Mouse (Mus musculus): ENCODE measurements at regions not wholly inside any gene's neighbourhood (a gene's known extent, or its start where the extent isn't known, plus 50 kb on each side); places are given as distances from the start of the nearest gene placed in this dataset.

GRCm38 (mm10) chrX:39433918-39434317 lies 87.9 kb downstream of the Cypt15 start:
- peak; percentile 98 for ATAC-seq (ENCODE audit: low TSS enrichment)
